Mouse (Mus musculus) cortical plate, adult 2 months (tissue): Measurements from ENCODE around the gene Dyrk3.

Source experiments
- CTCF ChIP-seq: fragments of 200-500 bp; IDR thresholded peaks from 2 replicates; pipeline ENCODE4 v1.5.1; 2011; ENCODE audit warnings: mild to moderate bottlenecking, control low read depth, low read length; ENCODE audit not compliant: insufficient read depth; ENCODE audit errors: extremely low read depth
- POLR2A ChIP-seq: fragments of 200-500 bp; IDR thresholded peaks from 2 replicates; pipeline ENCODE4 v1.6.1; 2011; ENCODE audit warnings: mild to moderate bottlenecking, low read length, control low read depth; ENCODE audit not compliant: insufficient read depth; ENCODE audit errors: extremely low read depth

DNA sequence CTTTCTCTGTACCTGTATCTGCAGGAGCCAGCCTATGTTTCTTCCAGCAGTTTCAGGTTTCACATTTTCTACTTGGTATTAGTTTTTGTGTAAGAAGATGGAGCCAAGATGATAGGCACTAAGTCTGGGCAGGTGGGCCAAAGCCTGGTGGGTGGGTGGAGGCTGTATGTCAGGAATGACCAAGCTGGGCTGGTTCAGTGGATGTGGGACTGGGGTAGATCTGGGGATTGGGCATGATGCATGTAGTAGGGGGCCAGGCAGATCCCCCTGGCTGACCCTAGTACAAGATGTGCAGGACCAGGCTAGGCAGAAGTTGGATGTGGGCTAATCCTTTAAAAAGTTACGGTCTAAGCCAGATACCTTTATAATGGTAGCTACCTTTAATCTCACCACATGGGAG is 37.0 kb upstream of the Dyrk3 start:
- TF ChIP-seq CTCF (no peak), POLR2A (no peak)
